Mouse (Mus musculus): ENCODE measurements at regions not wholly inside any gene's neighbourhood (a gene's known extent, or its start where the extent isn't known, plus 50 kb on each side); places are given as distances from the start of the nearest gene placed in this dataset.

DNA sequence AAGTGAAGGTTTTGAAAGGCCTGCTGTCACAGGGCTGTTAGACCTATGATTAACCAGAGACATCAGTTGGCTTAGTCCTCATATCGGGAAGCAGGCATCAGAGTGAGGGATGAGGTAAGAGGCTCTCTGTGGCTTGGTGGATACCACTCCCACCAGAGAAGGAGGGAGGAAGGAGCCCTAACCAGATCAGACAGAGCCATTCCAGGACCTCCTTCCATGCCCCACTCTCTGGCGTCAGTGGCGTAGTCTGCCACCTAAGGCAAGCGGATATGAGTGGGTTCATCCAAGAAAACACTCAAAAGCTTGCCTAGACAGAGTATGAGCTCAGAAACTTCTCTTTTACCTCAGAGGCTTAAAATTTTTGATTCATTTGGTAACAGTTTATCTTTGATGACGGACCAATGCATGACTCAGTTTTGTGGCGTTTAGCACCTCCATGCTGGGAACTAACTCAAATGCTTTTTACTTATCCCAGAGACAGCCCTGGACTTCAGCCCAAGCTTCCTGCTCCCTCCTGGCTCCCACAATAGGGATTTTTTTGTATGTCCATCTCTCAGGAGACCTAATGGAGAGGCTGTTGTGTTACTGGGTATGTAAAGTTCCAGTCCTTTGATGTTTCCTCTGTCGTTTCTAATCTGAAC, 367.5 kb upstream of the Rasgrp1 start:
- peak in 1 of 2 experiments; percentile 7 for DNase-seq (ENCODE audit: low spot score in 2 of 2)

DNA sequence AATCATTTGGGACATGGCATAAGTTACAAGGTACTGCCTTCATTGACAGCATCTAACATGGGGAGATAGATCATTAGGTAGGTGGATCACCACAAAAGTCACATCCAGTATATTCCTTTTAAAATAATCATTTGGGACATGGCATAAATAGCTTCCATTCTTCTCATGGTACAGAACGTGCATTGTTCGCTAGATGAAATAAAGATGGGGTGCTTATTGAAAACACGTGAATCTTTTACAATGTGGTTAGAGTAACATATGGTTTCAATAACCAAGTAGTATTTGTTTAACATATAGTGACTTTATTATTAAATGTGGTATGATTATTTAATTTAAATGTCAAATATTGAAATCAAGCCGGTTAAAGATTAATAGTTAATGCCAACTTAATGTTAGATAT, 381.3 kb upstream of the Rasgrp1 start:
- no peak for DNase-seq (ENCODE audit: low spot score in 2 of 2)

DNA sequence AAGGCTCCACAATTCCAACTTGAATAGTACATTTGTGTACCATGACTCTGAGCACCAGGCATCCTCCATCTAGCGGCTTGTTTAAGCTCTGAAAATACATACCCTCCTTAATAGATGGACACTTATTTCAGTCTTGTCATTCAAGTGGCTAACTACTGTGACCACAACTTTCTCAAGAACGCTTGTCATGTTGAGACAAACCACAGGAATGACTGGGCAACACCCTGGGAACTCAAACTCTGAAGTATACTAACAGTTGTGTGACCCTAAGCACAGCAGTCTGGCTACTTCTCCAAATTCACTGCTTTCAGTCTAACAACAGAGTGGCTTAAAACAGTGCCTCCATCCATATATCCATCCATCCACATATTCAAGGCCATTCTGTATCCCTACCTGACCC, 380.4 kb upstream of the Thbs1 start:
- DNase-seq (ENCODE audit: low spot score in 2 of 2) = no peak

DNA sequence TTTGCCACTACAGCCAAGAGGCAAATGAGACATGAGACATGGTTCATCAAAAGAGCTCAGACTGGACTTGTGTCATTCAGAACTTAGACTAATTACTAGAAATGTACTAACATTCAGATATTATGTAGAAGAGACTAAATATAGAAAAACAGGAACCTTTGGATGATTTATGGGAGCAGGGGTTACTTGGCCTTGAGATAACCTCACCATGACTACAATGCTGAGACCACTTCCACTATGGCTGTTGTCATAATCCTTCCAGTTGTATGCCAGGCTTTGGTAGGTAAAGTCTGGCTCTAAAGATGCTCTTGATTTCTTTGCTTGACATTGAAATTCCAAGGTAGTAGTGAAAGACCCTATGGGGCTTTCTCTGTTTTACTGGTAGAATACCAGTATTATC, 369.3 kb upstream of the Thbs1 start:
- DNase-seq (ENCODE audit: low spot score in 2 of 2) = no peak

DNA sequence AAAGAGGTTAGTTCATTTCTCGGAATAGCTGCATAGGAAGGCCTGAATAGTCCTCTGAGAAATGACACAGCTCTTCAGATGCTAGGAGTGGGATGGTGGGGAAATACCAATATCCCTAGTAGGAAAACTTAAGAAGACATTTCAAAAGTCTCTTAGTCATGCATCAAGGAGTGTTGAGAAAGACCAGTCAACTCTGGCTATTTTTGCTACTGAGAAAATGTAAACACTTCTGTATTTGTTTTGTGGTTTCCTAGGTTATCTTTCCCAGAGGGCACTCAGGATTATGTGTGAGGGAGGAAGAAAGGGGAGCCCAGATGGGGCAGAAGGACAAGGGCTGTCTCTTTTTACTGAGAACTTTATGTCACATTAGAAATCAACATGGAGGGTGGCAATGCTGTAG, 367.8 kb upstream of the Thbs1 start:
- no peak for DNase-seq (ENCODE audit: low spot score in 2 of 2)

DNA sequence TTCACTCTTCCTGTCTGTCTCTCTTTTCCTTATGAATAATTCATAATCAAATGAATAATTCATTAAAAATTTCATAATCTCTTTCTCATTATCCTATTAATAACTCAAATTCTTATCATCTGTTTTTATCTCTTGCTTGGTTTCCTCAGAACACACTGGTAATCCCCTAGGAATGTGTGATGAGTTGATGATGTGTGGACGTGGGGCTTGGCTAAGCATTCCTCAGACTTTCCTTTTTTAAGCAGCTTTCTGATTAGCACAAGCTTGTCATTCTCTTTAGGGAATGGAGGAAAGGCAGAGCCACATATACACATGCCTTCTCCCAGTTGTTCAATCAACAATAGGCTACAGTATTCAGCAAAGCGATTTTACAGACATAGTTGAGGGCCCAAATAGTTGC, 365.9 kb upstream of the Thbs1 start:
- no peak for DNase-seq (ENCODE audit: low spot score in 2 of 2)

DNA sequence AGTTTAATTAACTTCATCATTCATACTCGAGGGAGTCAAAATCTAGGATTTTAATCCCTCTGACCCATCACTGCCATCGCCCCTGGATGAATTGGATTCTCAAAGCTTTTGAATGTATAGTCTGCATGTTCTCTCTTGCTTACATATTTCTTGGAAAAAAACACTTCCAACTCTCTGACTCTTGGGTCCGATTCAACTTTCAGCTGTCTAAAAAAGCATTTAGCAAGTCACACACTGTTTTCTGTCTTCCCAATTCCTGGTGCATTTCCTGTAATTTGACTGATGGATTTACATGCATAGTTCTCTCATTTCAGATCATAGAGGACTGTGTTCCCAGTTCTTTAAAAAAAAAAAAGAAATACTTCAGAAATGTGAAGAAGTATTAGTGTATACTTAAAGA, 364.5 kb upstream of the Thbs1 start:
- DNase-seq (ENCODE audit: low spot score in 2 of 2) = no peak

DNA sequence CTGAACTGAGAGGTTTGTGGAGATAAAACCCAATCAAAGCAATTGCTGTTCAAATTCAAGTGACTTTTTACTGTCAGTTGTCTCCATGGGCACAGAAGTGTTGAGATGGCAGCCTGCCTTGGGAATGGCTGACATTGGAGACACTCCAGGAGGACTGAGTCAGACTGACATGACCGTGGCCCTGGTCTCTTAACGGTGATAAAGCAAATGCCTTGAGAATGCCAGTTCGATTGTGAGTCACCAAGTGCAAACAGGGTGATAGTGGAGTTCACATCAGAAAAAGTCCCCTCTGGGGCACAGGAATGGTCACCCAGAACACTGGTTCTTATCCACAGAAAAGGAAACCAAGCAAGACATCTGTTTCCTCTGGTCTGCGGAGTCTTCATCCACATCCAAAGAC, 362.8 kb upstream of the Thbs1 start:
- DNase-seq (ENCODE audit: low spot score in 2 of 2) = peak in 1 of 2 experiments; percentile 11

DNA sequence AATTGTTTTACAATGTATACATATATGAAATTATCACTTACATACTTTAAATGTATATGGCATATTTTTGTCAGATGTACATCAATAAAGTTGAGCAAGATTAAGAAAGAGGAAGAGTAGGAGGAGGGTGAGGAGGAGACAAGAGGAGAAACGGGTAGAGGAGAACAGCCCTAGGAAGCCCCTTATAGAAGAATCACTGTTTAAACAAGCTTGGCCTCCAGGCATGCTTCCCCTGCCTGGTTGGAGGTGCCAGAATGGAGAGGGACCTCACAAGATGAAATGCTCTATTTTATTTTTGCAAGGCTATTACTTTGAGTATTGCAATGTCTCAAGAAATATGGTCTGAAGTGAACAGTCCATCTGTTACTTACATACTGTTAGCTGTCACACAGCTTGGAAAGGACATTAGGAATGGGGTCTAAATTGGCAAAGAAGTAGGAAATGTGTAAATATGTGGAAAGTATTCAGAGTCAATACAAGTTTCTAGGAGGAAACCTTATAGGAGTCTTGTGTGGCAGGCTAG, 352.1 kb upstream of the Thbs1 start:
- DNase-seq (ENCODE audit: low spot score in 2 of 2) = no peak

DNA sequence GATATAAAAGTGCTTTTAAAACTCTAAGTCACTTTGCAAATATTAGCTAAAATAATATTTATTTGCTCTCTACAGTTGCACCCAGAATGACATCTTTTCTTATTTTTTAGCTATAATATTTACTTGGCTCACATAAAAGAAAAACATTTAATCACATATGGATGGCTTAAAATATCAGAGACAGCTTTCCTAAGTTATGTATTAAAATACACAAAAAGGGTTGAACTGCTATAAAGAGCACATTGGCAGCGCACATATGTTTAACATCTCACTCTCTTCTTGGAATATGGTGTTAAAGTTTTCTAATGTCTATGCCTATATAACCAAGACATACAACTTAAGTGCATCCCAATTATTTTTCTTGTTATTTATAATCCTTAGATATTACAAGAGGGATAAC, 348.0 kb upstream of the Thbs1 start:
- DNase-seq (ENCODE audit: low spot score in 2 of 2) = no peak

DNA sequence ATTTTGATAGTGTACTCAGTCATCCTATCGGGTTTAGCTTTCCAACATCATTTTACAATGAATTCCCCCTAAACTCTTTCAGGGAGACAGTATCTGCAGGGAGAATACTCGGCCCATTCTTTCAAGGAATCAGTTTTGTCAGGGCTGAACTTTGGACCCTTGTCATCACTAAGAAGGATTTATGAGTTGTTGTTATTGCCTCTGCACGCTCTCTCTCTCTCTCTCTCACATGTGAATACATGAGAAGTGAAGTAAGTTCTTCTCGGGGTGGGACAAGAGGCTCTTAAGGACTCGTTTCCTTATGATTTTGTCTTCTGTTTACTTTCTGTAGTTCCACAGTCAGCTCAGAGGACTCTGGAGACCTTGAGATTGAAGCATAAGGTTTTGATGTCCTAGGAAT, 346.1 kb upstream of the Thbs1 start:
- no peak for DNase-seq (ENCODE audit: low spot score in 2 of 2)

DNA sequence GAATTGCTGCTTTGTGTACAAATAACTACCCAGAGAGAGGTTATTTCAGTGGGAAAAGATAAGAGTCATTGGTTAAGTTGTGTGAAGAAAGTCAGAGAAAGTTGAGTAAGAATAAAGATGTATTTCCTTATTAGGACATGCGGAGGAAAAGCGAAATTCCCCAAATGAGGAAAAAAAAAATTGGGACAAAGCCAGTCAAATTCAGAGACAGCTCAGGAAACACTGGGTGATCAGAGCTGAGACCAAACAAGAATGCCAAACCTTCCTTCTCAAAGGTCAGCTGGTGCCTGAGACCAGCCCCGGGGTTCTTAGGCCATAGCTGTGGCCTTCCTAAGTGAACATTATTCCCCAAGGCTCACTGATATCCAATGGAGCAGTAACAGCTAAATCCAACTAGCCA, 345.2 kb upstream of the Thbs1 start:
- no peak for DNase-seq (ENCODE audit: low spot score in 2 of 2)

DNA sequence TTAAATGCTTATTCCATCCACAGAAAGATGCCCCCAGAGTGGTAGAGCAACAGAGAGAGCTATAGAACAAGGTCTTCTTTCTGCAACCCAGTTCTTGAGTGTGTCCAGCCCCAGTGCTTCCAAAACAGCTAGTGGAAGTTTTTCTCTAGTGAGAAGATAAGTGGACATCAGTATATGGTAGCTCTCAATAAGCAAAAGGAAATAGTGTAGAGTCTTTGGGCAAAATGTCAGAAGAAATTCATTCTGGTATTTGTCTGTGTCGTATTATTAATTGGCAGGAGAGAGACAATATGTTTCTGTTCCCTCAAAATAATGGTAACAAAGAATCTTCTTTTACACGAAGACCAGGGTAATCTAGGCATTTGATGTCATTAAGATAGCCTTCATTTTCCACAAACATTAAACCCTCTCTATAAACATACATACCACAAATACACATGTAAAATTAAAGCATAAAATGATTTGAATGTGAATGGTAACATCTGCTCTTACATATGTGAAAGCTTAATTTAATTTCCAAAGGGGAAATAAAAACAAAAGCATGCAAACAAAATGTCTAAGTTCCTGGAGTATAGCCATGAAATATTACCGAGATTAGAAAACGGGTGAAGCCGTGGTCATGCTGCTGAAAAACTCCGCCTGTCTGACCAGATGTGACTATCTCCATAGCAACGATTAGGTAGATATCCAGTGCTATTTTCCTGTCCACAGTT, 342.1 kb upstream of the Thbs1 start:
- DNase-seq (ENCODE audit: low spot score in 2 of 2) = no peak

DNA sequence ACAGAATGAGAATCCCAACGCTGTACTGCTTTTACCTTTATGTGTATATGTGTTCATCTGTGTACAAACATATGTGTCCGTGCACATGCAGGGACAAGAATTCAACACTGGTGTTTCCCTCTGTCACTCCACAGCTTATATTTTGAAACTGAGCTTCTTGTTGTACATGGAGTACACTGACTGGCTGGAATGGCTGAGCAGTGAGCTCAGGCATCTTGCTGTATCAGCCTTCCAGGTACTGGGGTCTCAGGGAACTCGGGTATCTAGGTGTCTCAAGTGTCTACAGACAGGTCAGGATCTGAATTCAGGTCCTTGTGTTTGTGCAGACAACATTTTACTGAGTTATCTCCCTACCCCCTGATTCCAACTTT, 341.6 kb upstream of the Thbs1 start:
- no peak for DNase-seq (ENCODE audit: low spot score in 2 of 2)

DNA sequence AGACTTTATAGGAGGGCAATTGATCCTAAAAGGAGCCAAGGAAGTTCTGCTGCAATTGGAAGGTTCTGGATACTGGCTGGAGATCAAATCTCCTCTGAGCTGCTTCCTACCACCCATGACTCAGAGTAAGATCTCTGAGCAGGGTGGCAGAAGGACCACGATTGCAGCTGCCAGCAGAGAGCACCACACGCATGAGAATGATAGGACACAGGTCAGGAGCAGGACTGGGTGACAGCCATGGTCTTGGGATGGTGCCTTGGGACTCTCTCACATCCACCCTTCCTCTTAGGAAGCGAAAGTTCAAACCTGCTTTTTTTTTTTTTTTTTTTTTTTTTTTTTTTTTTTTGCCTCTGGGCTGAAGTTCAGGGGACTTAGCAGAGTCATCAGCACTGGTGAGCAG, 331.4 kb upstream of the Thbs1 start:
- peak in 1 of 2 experiments; percentile 9 for DNase-seq (ENCODE audit: low spot score in 2 of 2)

DNA sequence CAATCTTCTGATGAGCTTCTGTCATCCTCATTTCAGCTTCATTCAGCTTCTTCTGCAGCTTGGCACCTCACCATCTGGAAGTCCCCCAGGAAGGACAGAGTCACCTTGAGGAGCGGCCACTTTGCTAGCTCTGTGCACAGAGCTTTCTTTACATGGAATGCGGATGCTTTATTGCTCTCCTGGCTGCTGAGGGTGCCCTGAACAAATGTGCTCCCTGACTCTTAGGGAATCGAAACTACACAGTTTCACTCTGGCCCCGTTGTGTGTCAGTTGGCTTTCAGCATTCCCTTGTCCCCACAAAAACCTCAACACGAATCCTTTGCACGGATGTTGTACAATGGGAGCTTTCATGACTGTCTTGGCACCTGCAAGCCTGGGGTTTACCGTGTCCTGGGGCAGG, 330.9 kb upstream of the Thbs1 start:
- no peak for DNase-seq (ENCODE audit: low spot score in 2 of 2)

DNA sequence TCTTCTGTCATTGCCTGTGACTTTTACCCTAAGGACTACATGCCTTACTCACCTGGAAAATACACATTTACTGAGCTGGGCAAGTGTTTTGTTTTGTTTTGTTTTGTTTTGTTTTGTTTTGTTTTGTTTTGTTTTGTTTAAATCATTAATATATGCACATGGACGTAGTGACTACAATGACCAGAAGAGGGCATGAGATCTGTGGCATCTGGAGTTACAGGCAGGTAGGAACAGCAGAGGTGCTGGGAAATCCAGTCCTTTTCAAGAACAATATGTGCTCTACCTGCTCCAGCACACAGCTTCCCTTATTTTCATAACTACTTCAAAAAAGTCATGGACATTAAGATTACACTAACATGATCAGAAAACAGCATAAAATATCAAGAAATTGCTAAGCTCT, 324.4 kb upstream of the Thbs1 start:
- no peak for DNase-seq (ENCODE audit: low spot score in 2 of 2)

DNA sequence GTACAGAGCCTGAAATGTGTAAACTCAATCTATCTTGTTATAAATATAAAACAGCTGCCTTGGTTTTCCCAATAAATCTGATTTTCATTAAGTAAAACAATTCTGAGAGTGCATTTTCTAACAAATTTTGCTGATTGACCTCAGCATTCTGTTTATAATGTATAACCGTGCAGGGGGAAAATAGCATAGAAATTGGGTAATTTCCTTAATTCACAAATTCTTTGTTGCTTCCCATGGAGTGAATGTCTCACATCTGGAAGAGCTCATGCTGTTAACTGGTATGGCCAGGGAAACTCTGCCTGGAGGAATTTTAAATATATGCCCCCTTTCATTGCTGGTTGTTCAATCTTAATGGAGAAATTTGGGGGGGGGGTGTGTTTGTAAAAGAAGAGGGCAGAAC, 317.4 kb upstream of the Thbs1 start:
- DNase-seq (ENCODE audit: low spot score in 2 of 2) = no peak

DNA sequence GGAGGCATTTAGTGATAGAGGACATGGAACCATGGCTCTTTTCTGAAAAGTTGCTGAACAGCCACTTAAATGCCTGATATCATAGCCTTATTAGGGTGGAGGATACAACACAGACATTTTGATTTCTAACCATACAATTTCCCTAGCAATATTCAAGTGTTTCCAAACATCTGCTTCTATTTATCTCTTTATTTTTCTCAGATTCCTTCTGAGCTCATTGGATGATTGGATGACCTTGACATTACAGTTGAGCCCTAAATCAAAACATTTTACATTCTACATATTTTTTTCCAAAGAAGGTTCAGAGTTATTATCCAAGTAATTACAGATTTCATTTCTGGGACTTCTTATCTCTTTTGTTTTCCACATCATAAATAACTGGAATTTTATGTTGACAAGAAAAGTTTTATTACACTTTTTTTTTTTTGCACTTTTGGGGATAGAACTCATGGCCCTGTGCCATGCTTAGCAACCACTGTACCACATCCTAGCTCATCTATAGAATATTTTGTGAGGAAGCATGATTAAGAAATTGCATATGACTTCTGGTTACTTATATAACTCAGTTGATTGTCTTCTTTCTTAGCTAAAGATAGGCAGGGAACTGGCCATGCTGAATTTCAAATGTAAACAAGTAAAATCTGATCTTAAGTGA, 309.6 kb upstream of the Thbs1 start:
- no peak for DNase-seq (ENCODE audit: low spot score in 2 of 2)

DNA sequence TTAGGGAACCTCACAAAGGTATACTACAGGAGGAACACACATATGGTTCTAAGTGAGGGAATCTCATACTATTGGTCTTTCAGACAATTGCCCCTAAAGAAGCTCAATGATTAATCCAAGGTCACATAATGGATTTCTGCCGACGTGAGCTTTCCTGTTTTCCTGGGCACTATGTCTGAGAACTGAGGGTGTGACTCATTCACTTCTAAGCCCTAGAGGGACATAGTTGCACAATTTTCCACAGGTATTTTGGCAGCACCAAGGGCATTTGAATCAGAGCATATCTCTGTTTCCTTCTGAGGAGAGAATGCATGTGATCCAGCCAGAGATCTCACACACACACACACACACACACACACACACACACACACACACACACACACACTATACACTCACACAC, 309.0 kb upstream of the Thbs1 start:
- no peak for DNase-seq (ENCODE audit: low spot score in 2 of 2)

DNA sequence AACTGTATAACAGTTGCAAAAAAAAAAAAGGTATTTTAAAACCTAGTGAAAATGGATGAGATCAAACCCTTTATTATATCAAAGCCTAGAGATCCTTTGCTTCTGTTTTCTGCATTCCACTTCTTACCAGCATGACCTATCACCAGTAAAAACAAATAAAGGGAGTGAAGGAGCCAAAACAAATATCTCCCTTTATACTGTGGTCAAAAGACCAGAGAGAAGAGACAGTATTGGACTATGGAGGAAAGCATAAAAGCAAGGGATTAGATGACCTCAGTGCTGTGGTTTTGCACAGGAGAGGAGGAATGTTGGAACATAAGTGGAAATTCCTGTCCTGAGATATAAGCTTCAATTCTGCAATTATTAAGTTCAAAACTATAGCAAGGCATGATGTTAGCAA, 307.0 kb upstream of the Thbs1 start:
- no peak for DNase-seq (ENCODE audit: low spot score in 2 of 2)

DNA sequence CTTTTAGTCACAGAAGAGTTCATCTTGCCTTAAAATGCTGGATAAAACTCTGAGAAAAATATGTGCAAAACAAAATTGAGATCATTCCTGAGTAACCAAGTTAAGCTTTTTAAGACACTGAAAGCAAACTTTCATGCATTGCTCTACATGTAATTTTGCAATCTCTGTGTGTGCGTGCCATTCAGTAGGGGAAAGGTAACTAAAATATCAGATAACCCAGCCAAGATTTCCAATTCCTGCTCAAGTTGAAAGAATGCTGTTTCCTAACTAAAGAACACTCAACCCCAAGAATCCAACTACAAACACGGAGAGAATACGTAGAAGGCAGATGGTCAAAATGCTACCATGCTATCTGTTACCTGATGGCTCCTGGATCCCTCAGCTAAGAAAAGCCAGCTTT, 304.6 kb upstream of the Thbs1 start:
- no peak for DNase-seq (ENCODE audit: low spot score in 2 of 2)

DNA sequence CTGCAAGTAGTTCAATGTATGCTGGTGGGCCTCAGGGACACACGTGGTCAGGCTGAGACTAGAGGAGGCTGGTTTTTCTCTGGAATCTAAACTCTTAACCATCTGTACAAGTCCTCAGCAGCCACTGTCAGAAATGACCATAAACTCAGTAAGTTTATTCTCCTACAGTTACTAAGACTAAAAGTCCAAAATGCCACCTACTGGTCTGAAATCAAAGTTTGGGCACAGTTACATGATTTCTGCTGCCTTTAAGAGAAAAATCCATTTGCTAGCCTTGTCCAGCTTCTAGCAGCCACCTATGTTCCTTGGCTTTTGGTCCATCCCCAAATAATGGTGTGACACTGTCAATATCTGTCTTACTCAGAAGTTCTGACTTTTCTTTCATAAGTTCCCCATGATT, 300.2 kb upstream of the Thbs1 start:
- no peak for DNase-seq (ENCODE audit: low spot score in 2 of 2)

Data from heart, adult 9 months (tissue).